Mouse (Mus musculus): Measurements from ENCODE around the gene Umad1. TPM values are rescaled to one million over a fixed set of nuclear protein-coding genes. Genes with fewer than 3 reads are reported as not detected.

Umad1 gene
- total RNA-seq, 1 experiment = 0.98 TPM

DNA sequence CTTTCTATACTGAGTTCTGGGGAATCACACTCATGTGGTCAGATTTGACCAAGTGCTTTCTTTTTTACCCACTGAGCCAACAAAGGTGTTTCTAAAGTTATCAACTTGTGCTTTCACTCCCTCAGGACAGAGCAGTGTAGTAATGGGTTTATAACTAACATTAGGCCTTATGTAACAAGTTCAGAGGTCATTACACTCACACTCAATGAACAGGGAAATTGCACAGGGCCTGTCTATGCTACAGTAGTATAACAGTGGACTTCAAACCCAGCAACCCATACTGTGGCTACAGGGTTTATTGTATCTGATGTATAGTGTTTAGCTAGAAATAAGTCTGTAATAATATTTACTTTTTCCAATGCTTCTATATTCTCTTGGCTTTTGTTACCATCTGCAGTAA, 247.5 kb downstream of the Umad1 start:
- no peaks in the 10 kb centered on the region for H3K36me3 ChIP-seq (ENCODE audit: control insufficient read depth, insufficient read depth, low read length, poor library complexity, severe bottlenecking)
- no peaks in the 10 kb centered on the region for H3K9me3 ChIP-seq (ENCODE audit: control insufficient read depth, insufficient read depth, low read depth, low read length)
- no peak overlapping the region for H3K4me3 ChIP-seq (ENCODE audit: insufficient read depth in 1 of 2, low read depth in 1 of 2, low read length in 2 of 2, poor library complexity in 1 of 2, severe bottlenecking in 1 of 2)
- no peak overlapping the region for H3K9ac ChIP-seq (ENCODE audit: insufficient read depth, low read depth, low read length, poor library complexity, severe bottlenecking)
- in situ Hi-C loops (cut with MboI; ENCODE audit: low sequenced_read_pairs in 2 of 2, unreplicated experiment in 2 of 2) = no loop called here
- no peak overlapping the region for H3K27ac ChIP-seq (ENCODE audit: insufficient read depth, low read depth, low read length, poor library complexity, severe bottlenecking)
- H3K4me1 ChIP-seq (ENCODE audit: control insufficient read depth in 2 of 2, insufficient read depth in 2 of 2, low read length in 2 of 2, poor library complexity in 1 of 2) = 0 out of 4 replicates have a peak, but pooled peaks cover 0 to 2% of the 10 kb centered on the region in 2 experiments
- no peak for DNase-seq (ENCODE audit: low read depth, low spot score)
- TF ChIP-seq ZC3H11A (IDR thresholded peaks at IDR 0.05; ENCODE audit: borderline replicate concordance, low read depth, low read length) (no peak), HCFC1 (IDR thresholded peaks at IDR 0.05; ENCODE audit: borderline replicate concordance, insufficient read depth, low read length) (no peak), ZNF384 (IDR thresholded peaks at IDR 0.05; ENCODE audit: low read depth, low read length) (no peak), CHD2 (IDR thresholded peaks at IDR 0.05; ENCODE audit: low read depth, low read length) (no peak), MAFK (IDR thresholded peaks at IDR 0.05; ENCODE audit: insufficient read depth, low read depth, low read length) (no peak)

Other genes with a start within 250 kb of the Umad1 start
- gene Col28a1, start 66.7 kb upstream of the Umad1 start, total RNA-seq (2012; rRNA removed) = 0.05 TPM in 1 of 2 replicates, not detected in the other
- gene Mios, start 50.1 kb upstream of the Umad1 start, total RNA-seq (2012; rRNA removed) = 6.3 and 9.5 TPM in 2 replicates
- gene Rpa3, start 115 bp upstream of the Umad1 start, total RNA-seq (2012; rRNA removed) = 42.3 and 59.9 TPM in 2 replicates
- gene Gm45062, start 162 bp downstream of the Umad1 start, total RNA-seq (2012; rRNA removed) = 1.3 and 1.5 TPM in 2 replicates